ENCODE assay signal across 8 mouse cellular contexts in genomic region chr8:119604996-119605395, GRCm38 (mm10). TPM values are rescaled to one million over a fixed set of nuclear protein-coding genes. Genes with fewer than 3 reads are reported as not detected.
DNase-seq lines count a peak whose midpoint lies in the region; ATAC-seq and TF ChIP-seq lines count a peak whose summit lies in the region.

Gene Taf1c, minus strand, starts transcription at chr8:119605222.

- peaks cover 14% of the 10 kb centered on the region for H3K79me2 ChIP-seq in C2C12 (ENCODE audit: control insufficient read depth, insufficient read depth)
- H3K79me2 ChIP-seq in liver, adult 2 months (ENCODE audit: control insufficient read depth, insufficient read depth, low read length): no peaks in the 10 kb centered on the region
- peaks cover 10% of the 10 kb centered on the region for H3K79me2 ChIP-seq in myocyte (ENCODE audit: control insufficient read depth, insufficient read depth)

- peak; percentile 96 for DNase-seq in brain, embryonic 14.5 days (ENCODE audit: low read depth)
- DNase-seq in liver, adult 2 months (ENCODE audit: extremely low read depth, low read depth, low spot score): peak; percentile 93
- peak; percentile 95 for DNase-seq in splenic B cell, adult 2 months (ENCODE audit: low read depth, low spot score)

- peaks cover 4% of the 10 kb centered on the region for H3K79me3 ChIP-seq in C2C12 (ENCODE audit: low read depth)

- H3K4me1 ChIP-seq in erythroblast, embryonic 14.5 days (ENCODE audit: control insufficient read depth): peaks cover 22% of the 10 kb centered on the region
- peaks cover 8% of the 10 kb centered on the region for H3K4me1 ChIP-seq in heart, embryonic 11.5 days (ENCODE audit: control insufficient read depth, insufficient read depth, low read length)
- peaks cover 9% of the 10 kb centered on the region for H3K4me1 ChIP-seq in kidney, embryonic 16.5 days (ENCODE audit: insufficient read depth, low read length)
- peaks cover 6% of the 10 kb centered on the region for H3K4me1 ChIP-seq in liver, adult 2 months (ENCODE audit: control insufficient read depth, insufficient read depth, low read length)

- peak; percentile 21; the same call in 1 of the 2 replicates for TF ChIP-seq POLR2A in brain, embryonic 14.5 days (IDR thresholded peaks at IDR 0.05; ENCODE audit: borderline replicate concordance, extremely low read depth, insufficient read depth, insufficient read length, poor library complexity, severe bottlenecking)
- TF ChIP-seq POLR2A in liver, adult 2 months (IDR thresholded peaks at IDR 0.05; ENCODE audit: extremely low read depth, insufficient read depth, low read length): 0 out of 2 replicates have a peak, but pooled peaks have one; percentile 23
- peak; percentile 91 for TF ChIP-seq POLR2A in myocyte (IDR thresholded peaks at IDR 0.05; ENCODE audit: insufficient read length, low read depth)

- H3ac ChIP-seq in C2C12 (ENCODE audit: control insufficient read depth, insufficient read length, low read depth) (peak within 1 kb of the TSS; percentile 94), myocyte (ENCODE audit: control insufficient read depth, insufficient read length) (peak within 1 kb of the TSS; percentile 40)

- peak; percentile 74 for TF ChIP-seq CTCF in C2C12 (IDR thresholded peaks at IDR 0.05; ENCODE audit: control insufficient read depth, insufficient read depth, insufficient read length)
- peak; percentile 89 for TF ChIP-seq CTCF in brain, embryonic 14.5 days (IDR thresholded peaks at IDR 0.05; ENCODE audit: borderline replicate concordance, extremely low read depth, insufficient read depth, insufficient read length)
- TF ChIP-seq CTCF in liver, adult 2 months (IDR thresholded peaks at IDR 0.05; ENCODE audit: low read depth, low read length): peak; percentile 89

- H3K36me3 ChIP-seq in C2C12 (ENCODE audit: control insufficient read depth, insufficient read depth) (peaks cover 4% of the 10 kb centered on the region), myocyte (ENCODE audit: control insufficient read depth, insufficient read depth) (no peaks in the 10 kb centered on the region)
- peaks cover 34% of the 10 kb centered on the region for H3K36me3 ChIP-seq in erythroblast, embryonic 14.5 days (ENCODE audit: control insufficient read depth)
- H3K36me3 ChIP-seq in heart, embryonic 11.5 days (ENCODE audit: control insufficient read depth, insufficient read depth, low read length): peaks cover 19% of the 10 kb centered on the region
- peaks cover 27% of the 10 kb centered on the region for H3K36me3 ChIP-seq in kidney, embryonic 16.5 days (ENCODE audit: insufficient read depth, low read length)
- H3K36me3 ChIP-seq in liver, adult 2 months (ENCODE audit: control insufficient read depth, insufficient read depth, low read length): no peaks in the 10 kb centered on the region
- peaks cover 1% of the 10 kb centered on the region for H3K36me3 ChIP-seq in splenic B cell, adult 2 months (ENCODE audit: control insufficient read depth, insufficient read depth, low read length, poor library complexity, severe bottlenecking)

- peak; percentile 61 for ATAC-seq in heart, embryonic 11.5 days (replicated peaks; ENCODE audit: insufficient number of reproducible peaks, low FRiP score, low TSS enrichment)
- peak; percentile 86 for ATAC-seq in kidney, embryonic 16.5 days (ENCODE audit: low FRiP score, low TSS enrichment)

- 1% methylated on average over 23 of the region's 23 CpGs for WGBS in heart, embryonic 11.5 days (ENCODE audit: insufficient replicate concordance)
- WGBS in kidney, embryonic 16.5 days: under 1% methylated on average over 23 of the region's 23 CpGs
- WGBS in liver, adult 2 months: under 1% methylated on average over 23 of the region's 23 CpGs

- no peak within 1 kb of the TSS for H3K27ac ChIP-seq in heart, embryonic 11.5 days (ENCODE audit: low read depth, low read length)
- 0 out of 2 replicates have a peak within 1 kb of the TSS, but pooled peaks have one; percentile 31 for H3K27ac ChIP-seq in kidney, embryonic 16.5 days (ENCODE audit: low read length)
- peak within 1 kb of the TSS; percentile 35 for H3K27ac ChIP-seq in liver, adult 2 months (replicated peaks; ENCODE audit: insufficient read depth, low read depth, low read length)

- H3K4me3 ChIP-seq in C2C12 (ENCODE audit: insufficient read depth, poor library complexity, severe bottlenecking) (peak within 1 kb of the TSS; percentile 63), myocyte (peak within 1 kb of the TSS; percentile 69)
- peak within 1 kb of the TSS; percentile 76 for H3K4me3 ChIP-seq in erythroblast, embryonic 14.5 days (replicated peaks)
- peak within 1 kb of the TSS; percentile 75 for H3K4me3 ChIP-seq in heart, embryonic 11.5 days (ENCODE audit: low read depth, low read length)
- peak within 1 kb of the TSS; percentile 74 for H3K4me3 ChIP-seq in kidney, embryonic 16.5 days (ENCODE audit: low read length)
- peak within 1 kb of the TSS; percentile 69 for H3K4me3 ChIP-seq in liver, adult 2 months (ENCODE audit: insufficient read depth, low read depth, low read length)

- H3K4me2 ChIP-seq in heart, embryonic 11.5 days: peak within 1 kb of the TSS; percentile 74
- peak within 1 kb of the TSS; percentile 88 for H3K4me2 ChIP-seq in kidney, embryonic 16.5 days (replicated peaks; ENCODE audit: low read depth, low read length)
- H3K4me2 ChIP-seq in myocyte (ENCODE audit: low read depth): peak within 1 kb of the TSS; percentile 95

- H3K27me3 ChIP-seq in C2C12 (ENCODE audit: control insufficient read depth, insufficient read depth, insufficient read length) (no peaks in the 10 kb centered on the region), myocyte (ENCODE audit: control insufficient read depth, insufficient read depth, insufficient read length) (no peaks in the 10 kb centered on the region)
- H3K27me3 ChIP-seq in erythroblast, embryonic 14.5 days (ENCODE audit: control insufficient read depth): no peaks in the 10 kb centered on the region
- H3K27me3 ChIP-seq in heart, embryonic 11.5 days (ENCODE audit: control insufficient read depth, insufficient read depth, low read length): no peaks in the 10 kb centered on the region
- no peaks in the 10 kb centered on the region for H3K27me3 ChIP-seq in kidney, embryonic 16.5 days (ENCODE audit: insufficient read depth, low read length)
- H3K27me3 ChIP-seq in liver, adult 2 months (ENCODE audit: control insufficient read depth, insufficient read depth, low read length): no peaks in the 10 kb centered on the region
- H3K27me3 ChIP-seq in splenic B cell, adult 2 months (ENCODE audit: control insufficient read depth, insufficient read depth, low read length, poor library complexity, severe bottlenecking): no peaks in the 10 kb centered on the region

- H3K9me3 ChIP-seq in erythroblast, embryonic 14.5 days (ENCODE audit: control insufficient read depth, low read length): peaks cover 7% of the 10 kb centered on the region
- H3K9me3 ChIP-seq in heart, embryonic 11.5 days (replicated peaks; ENCODE audit: control insufficient read depth, low read length): peaks cover 2% of the 10 kb centered on the region; the same call in 1 of the 2 replicates
- peaks cover 8% of the 10 kb centered on the region for H3K9me3 ChIP-seq in kidney, embryonic 16.5 days (ENCODE audit: low read length)

- H3K9ac ChIP-seq in heart, embryonic 11.5 days (ENCODE audit: low read depth, low read length): peak within 1 kb of the TSS; percentile 82
- H3K9ac ChIP-seq in kidney, embryonic 16.5 days (replicated peaks; ENCODE audit: low read length): peak within 1 kb of the TSS; percentile 83
- H3K9ac ChIP-seq in liver, adult 2 months (ENCODE audit: low read depth, low read length): peak within 1 kb of the TSS; percentile 72

TF ChIP-seq in C2C12, 6 proteins besides CTCF, POLR2A, EP300 and RAD21:
- TF ChIP-seq CEBPB (IDR thresholded peaks at IDR 0.05; ENCODE audit: low read depth): no peak
- TF ChIP-seq MAX (IDR thresholded peaks at IDR 0.05): peak; percentile 82

TF ChIP-seq in myocyte, 11 proteins besides CTCF, POLR2A, EP300 and RAD21:
- peak; percentile 89 for TF ChIP-seq POLR2AphosphoS2 (IDR thresholded peaks at IDR 0.05; ENCODE audit: insufficient read length, low read depth)
- no peak for TF ChIP-seq TCF12 (IDR thresholded peaks at IDR 0.05; ENCODE audit: insufficient read depth, poor library complexity, severe bottlenecking)
- TF ChIP-seq USF1 (IDR thresholded peaks at IDR 0.05; ENCODE audit: low read depth): peak; percentile 10

RNA-seq across cellular contexts. Expression of gene Taf1c, which starts in this region (rescaled TPM):
- 8.1 TPM for polyA plus RNA-seq in C2C12 (2012; fragmentation: generic; extraction: Trizol)
- polyA plus RNA-seq in brain, embryonic 14.5 days (2012; rRNA removed): 24.0 and 36.7 TPM in 2 replicates
- polyA plus RNA-seq in erythroblast, embryonic 14.5 days (2012): 1.8 and 2.2 TPM in 2 replicates
- polyA plus RNA-seq in heart, embryonic 11.5 days (2014; fragmentation: Nextera tagmentation; extraction: Ambion mirVana): 7.1 and 8.0 TPM in 2 replicates
- polyA plus RNA-seq in kidney, embryonic 16.5 days (2015; fragmentation: Nextera tagmentation; extraction: Ambion mirVana): 15.4 and 15.5 TPM in 2 replicates
- total RNA-seq in liver, adult 2 months (2014; rRNA removed): 0.83 and 1.2 TPM in 2 replicates
- 2.7 and 3.6 TPM in 2 replicates for polyA plus RNA-seq in liver, adult 2 months (2012; rRNA removed)
- 6.8 TPM for polyA plus RNA-seq in myocyte (2012; fragmentation: generic; extraction: Trizol)

Comparison
In these comparisons a context has a peak if more than half of its experiments do, and no peak if none do; other contexts are left out.
1. POLR2A ChIP-seq: peak in every context shown above with its lines; median percentile 91 in myocyte; 23 in liver, adult 2 months; 21 in brain, embryonic 14.5 days.